Mouse (Mus musculus) mouse embryonic stem cell (cell line): ENCODE results near the gene Nrgn.

Source experiments
- in situ Hi-C, 2 experiments: fragments of 300-500 bp; cut with MboI; formaldehyde crosslinking; loops; 1 replicate in 1 of 2; 3 replicates in 1 of 2; pipeline ENCODE4 v1.14.3; 2019 to 2020; ENCODE audit warnings: low sequenced_read_pairs in 2 of 2, low pct_unique_long_range_greater_than_20kb in 1 of 2, mixed read lengths in 1 of 2; ENCODE audit not compliant: unreplicated experiment in 1 of 2

Gene Nrgn

DNA sequence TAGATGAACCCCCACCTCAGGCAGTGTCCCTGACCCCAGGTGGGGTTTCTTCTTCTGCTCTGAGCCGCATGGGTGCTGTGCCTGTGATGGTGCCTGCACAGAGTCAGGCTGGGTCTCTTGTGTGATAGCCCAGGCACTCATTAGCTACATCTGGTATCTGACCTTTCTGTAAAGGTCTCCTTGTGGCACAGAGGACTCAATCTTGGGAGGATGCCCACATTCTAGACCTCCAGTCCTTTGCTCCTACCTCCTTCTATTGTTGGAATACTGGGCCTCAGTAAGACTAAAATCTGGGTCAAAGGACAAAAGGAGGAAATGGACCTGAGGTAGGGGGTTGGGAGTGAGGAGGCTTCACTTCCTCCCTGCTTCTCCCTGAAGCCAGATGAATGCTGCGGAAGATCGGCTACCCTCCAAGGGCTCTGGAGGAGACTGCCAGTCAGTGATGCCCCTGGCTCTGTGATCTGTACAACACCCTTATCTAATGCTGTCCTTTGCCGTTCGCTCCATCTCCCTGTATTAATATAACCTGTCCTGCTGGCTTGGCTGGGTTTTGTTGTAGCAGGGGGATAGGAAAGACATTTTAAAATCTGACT lies 14.9 kb downstream of the Nrgn start:
- in situ Hi-C loops: no loop called here

DNA sequence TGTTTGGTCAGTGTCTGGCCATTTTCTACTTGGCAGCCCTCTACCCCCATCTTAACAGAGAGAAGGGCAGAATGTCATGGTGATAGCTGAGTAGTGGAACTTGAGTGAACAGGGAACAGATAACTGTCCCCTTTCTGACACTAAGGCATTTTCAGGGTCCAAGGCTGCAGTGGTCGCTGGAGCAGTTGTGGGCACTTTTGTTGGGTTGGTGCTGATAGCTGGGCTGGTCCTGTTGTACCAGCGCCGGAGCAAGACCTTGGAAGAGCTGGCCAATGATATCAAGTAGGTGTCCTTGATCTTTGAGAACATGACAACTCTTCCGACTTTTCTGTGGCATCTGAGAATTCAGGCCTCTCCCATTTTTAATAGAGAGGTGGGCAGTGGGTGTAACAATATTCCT lies 15.9 kb downstream of the Nrgn start:
- in situ Hi-C loops: no loop called here

DNA sequence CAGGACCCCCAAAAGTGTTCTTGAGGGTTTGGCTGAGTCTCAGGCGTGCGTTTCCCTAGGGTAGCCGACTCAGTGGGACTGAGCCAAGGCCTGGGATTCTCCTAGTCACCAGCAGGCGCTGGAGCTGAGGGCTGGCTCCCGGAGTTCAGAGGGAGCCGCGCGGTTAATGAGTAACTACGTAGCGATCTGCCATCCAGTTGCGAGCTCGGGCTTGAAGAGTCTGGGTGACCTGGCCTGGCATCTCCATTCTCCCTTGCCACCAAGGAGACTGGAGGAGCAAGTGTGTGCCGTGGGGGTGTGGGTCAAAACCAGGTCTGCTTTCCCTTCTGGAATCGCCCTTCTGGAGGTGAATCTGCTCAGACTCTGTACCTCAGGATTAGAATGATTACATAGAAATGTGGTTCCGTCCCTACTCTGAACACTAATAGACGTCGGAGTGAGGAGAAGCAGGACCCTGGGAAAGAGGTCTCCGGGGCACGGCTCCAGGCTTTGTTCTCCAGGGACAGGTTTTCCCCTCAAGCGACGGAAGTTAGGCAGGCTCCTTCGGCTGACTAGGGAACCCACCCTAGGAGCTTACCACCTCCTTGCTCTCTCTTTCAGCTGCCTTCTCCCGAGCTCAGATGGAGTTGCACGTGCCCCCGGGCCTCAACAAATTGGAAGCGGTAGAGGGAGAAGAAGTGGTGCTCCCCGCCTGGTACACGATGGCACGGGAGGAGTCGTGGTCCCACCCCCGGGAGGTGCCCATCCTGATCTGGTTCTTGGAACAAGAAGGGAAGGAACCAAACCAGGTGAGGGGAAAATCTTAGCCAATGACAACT lies 21.6 kb downstream of the Nrgn start:
- in situ Hi-C loops: no loop called here

DNA sequence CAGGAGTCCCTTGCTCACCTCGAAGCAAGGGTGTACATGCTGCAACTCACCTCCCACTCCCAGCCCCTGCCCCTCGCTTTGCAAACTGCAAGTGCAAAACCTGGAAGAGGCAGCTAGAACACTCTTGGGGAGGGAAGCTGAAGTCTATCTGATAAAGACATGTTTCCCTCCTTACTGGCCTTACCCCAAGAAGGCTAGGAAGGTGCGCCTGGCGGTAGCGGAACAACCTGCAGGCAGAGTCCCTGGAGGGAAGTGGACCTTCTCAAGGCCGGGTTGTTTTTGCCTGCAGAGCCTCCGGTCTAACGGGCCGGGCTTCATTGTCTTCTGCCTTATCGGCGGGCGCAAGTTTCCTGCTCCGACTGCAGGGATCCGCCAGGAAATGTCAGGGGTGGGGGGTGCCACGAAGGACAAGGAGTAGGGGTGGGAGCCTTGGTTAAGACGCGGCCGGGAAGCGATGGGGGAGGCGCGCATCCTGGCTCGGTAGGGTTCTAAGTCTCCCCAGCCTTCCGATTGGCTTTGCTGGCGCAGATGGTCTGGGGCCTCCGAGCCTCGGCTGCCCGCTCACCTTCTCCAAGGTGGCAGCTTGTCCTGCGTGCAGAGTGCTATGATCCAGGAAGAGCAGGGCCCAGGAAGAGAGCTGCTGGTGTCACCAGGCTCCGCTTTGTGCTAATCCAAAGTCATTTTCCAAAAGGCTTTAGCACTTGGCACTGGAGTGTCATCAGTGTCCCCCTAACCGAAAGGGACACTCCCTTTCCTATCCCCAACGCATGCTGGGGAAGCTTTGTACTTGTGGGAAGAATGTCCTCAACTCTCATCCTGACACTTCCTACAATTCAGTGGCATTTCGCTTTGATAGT lies 22.4 kb downstream of the Nrgn start:
- in situ Hi-C loops: no loop called here

DNA sequence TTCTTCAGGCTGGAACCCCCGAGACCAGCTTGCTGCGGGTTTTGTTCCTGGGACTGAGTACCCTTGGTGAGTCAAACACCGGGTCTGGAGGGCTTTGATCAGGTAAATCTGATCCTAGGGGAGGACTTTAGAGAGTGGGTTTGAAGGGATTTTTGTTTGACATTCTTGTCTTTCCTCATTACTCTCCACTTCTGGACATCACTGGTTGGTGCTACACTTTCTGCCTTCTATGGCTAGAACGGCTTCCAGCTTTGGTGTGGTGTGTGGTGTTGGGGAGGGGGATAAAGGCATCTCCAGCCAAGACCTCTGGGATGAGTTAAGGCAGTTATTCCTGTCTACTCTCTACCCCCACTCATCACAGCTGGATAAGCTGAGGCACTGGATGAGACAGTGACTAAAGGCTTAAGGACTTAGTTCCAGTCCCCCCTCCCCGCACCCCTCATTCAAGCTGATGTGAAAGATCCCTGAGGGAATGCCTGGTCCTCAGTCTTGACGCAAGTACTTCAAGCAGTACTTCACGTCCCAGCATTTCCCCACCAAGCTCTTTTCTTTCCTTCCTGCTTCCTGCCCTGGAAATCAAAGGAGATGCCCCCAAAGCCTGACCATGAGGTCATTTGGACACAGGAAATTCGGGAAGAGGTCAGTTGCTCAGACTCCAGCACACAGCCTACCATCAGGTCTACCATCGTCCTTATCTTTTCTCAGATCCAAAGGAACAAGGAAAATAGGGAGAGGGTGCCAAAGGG lies 24.3 kb downstream of the Nrgn start:
- in situ Hi-C loops: no loop called here

DNA sequence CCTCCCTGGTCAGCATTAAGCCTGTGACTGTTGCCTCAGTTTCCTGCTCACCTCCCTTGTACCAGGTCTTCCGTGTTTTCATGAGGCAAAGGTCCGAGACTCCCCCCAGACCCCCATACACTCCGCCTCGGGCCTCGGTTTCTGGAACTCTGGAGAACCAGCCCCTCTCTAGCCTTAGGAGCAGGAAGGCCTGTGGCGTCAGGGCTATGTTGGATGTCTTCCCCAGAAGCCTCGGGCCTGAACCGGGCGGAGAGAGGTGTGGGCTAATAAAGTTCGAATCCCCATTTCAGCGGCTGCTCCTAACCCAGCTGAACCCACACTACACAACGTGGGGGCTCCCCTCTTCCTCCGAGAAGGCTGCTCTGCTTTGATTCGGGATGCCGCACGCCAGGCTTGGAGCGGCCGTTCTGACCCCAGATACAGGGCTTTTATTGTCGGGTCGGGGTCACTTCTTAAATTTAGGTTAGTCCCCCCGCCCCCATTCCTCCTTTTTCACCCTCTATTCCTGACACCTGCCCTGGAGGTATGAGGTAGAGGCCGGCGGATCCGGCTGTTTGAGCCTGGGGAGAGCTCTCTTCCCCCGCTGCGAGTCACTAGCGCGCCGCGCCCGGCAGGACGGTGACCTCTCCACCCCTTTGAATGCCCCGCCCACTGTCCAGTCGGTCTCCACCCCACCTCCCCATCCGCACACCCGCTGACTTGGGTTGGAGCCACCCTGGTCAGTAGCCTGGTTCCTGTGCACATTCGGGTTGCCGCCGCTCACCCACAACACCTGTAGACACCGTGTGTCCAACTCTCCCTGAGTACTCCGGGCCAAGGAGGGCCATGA lies 25.1 kb downstream of the Nrgn start, which contains the start of gene Esam:
Gene Esam (plus strand): TSS at position 683 of the 829 bp plus-strand sequence.
- in situ Hi-C loops: no loop called here

DNA sequence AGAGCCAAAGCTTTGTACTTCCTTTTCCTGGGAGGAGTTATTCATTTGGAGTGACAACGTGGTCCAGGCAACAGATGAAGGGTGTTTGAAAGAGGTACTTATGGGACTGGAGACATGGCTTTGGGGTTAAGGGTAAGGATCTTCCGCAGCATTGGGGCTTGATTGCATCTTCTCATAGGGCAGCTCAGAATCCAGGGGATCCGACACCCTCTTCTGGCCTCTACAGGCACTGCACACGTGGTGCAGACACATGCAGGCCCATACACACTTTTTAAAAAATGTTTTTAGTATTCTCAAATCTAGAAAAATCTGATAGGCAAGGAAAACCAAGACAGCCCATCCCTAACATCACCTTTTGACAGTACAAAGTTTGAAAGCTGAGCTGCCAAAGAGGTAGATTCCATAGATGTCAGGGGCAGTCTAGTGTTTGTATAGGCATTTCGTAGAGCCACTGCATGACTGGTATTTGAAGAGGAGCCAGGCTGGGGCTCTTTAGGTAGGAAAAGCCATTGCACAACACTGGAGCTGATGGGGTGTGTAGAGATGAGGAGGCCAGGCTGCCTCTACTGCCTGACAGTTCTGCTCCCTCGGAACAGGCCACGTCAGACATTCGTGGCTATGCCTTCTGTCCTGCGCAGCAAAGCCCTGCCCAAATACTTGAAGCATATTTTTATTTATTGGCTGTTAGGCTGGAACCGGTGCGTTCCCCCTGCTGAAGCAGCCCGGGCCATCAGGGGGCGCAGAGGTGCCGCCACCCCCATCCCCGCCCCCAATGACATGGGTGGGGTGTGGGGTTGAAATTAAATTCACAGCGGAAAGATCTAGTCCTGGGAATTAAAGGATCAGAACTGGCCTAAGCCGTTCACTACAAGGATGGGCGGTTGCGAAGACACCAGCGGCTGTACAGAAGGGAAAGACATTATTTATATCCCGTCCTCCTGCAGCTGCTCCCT lies 26.0 kb downstream of the Nrgn start:
- in situ Hi-C loops: no loop called here

DNA sequence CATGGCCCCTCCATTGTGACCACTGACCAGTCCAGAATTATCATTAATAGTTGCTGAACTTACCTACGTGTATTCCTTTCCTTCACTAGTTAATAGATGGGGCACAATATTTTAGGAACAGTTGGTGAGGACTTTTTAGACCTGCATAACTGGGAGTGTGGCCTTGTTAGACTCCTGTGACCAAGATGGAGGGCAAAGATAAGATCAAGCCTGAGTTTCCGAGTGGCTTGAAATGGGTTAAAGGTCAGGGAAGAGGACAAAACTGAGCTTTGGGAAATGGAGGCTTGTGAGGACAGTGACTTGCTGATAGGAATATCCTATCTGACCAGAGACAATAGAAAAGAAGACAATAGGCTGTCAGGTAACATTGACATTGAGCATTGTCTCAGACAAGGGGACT lies 27.2 kb downstream of the Nrgn start:
- in situ Hi-C loops: no loop called here

DNA sequence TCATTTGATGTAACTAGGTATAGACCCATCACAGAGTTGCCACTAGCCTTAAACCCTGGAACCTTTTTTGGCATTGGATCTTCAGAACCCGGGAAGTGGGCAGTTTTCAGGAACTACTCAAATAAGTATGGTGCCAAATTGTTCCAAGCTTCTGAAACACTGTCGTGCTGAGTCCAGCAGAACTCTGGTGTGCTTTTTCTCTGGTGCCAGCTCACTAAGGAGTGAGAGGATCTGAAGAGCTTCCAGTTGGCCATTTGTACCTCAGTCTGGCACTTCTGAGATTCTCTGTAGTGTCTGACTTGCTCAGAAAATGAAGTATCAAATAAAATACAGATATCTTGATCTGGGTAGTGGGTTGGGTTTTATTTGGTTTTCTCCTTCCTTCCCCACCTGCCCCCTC lies 32.7 kb downstream of the Nrgn start:
- in situ Hi-C loops: no loop called here

DNA sequence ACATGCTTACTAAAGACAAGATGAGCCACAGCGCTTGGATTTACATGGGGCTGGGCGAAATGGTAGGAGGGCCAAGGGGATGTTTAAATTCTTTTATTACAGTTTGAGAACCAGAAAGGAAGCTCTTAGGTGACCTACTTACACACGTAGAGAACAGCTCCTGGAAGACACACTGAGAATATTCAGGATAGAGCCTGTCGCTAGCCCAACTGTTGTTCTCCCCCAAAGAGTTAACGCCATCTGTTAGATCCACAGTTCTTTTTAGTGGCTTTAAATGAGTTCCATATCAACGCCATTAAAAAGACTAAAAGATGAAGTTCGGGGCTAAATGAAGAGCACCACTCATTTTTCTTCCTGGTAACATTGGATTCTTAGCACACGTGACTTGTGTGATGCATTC lies 33.7 kb downstream of the Nrgn start:
- in situ Hi-C loops: no loop called here

DNA sequence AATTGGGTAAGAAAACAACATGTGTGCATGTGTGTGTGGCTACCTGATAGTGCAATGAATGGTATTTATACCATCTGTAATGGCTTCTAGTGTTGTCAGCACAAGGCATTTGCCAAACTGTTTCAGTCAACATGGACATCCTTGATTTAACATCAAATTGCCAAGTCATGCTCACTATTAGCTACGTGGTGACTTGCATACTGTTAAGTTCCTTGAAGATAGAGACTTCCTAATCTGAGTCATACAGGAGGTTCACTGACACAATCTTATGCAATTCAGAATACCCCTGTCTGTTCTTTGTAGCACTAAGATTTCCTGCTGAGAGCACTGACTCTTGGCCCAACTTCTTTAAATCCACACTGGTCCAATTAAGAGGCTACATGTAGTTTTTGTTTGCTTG lies 35.2 kb downstream of the Nrgn start:
- in situ Hi-C loops: no loop called here

DNA sequence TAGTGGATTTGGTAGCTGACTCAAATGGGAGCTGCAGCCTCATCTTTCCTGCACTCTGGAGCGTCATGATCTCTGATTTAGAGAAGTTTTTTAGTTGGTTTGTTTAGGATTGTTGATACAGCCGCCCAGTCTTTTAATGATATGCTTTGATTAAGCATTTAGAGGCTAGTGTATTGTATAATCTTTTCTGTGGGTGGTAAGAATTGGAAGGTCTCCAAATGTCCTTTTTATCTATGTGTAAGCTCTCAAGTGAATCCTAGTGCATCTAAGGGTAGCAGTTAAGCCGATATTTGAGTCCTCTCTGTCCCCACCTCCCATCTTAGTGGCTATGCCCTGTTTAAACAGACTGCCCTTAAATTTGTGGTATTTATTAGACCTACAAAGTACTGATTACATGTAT lies 38.2 kb downstream of the Nrgn start:
- in situ Hi-C loops: no loop called here

DNA sequence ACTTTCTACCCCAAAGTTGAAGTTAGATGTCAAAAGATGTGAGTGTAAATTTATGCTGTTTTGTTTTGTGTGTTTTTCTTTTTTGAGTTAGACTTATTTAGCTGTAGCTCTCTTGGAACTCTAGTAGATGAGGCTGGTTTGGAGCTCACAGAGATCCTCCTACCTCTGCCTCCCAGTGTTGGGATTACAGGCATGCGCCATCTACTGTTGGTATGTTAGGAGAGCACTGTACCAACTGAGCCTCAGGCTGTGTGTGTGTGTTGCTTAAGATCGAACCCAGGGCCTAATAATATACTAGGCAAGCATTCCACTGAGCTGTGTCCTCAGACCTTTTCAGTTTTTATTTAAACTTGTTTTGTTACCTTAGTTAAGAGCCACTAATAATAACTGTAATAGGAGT lies 40.6 kb downstream of the Nrgn start:
- in situ Hi-C loops: no loop called here

DNA sequence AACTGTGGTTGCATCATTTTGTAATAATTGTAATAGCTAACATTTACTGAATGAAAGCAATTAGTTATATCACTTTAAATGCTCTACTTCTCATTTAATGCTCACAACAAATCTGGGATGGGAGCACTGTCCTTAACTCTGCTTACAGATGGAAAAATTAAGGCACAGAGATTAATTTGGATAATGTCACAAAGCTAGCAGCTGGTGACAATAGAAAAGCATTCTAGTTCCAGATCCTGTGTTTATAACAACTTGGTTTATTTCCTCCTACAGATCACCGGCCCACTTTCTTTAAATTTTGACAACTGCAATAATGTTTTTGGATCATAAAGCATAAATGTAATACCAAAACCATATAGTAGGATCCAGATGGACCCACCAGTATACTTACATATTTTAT lies 46.7 kb downstream of the Nrgn start:
- in situ Hi-C loops: no loop called here

DNA sequence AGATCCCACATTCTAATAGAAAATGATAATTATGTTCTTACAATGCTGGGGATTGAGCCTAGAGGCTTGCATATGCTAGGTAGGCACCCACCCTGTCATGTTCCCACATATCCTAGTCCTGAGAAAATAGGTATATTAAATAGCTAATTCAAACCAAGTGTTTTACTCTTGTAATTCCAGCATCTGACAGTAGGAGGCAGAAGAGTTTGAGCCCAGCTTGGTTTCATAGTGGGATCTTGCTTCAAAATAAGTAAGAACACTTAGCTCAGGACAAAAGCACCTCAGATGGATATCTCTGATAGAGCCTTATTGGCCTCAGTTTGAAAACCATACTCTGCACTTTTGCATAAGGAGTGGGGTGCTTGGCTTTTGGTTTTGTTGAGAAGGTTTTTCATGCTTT lies 48.4 kb downstream of the Nrgn start:
- in situ Hi-C loops: no loop called here

DNA sequence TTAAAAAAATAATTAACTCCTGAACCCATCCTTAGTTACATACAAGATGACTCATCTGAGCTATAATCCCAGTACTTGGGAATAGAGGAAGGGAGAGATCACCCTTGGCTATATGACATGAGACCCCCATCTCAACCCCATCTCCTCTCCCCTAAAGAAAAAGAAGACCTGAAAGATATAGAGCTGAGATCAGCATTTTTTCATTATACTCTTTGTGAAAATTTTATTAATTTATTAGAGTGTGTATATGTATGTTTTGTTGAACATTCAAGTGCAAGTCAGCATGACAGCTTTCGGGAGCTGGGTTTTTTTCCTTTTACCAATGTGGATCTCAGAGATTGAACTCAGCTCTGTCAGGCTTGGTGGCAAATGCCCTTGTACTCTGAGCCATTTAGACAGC lies 51.5 kb downstream of the Nrgn start:
- in situ Hi-C loops: no loop called here

DNA sequence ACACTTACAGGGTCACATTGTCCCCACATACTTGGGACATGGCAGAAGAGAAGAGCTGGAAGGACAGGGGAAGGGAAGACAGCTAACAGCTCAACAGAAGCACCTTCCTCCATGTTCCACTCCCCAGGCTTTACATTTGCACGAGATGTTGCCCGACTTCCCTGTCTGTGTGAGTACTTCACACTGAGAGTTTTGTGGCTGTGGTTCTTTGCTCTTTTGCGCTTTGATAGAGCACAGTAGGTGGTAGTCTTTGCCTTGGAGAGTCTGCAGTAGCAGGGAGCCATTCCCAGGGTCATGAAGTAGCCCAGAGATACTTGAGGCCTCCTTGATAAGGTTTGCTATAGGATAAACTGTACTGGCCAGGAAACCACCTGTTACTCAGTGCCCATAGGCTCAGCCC lies 52.5 kb downstream of the Nrgn start:
- in situ Hi-C loops: no loop called here
